Mouse (Mus musculus) heart, embryonic 12.5 days (tissue): ENCODE data around the gene Slc22a23. TPM values are rescaled to one million over a fixed set of nuclear protein-coding genes. Genes with fewer than 3 reads are reported as not detected.

Source experiments
- ATAC-seq: fragments of 200-750 bp; cut with Nextera tagmentation; 2 replicates; pipeline ENCODE4 v1.8.0; 2017; ENCODE audit warnings: moderate TSS enrichment, moderate library complexity; ENCODE audit not compliant: insufficient number of reproducible peaks, low FRiP score
- H3K27ac ChIP-seq: fragments of 300-500 bp; sonication (generic); 2 replicates; pipeline ENCODE4 v1.5.1; 2016; ENCODE audit warnings: mild to moderate bottlenecking, moderate library complexity; ENCODE audit not compliant: poor library complexity, severe bottlenecking
- H3K27me3 ChIP-seq: fragments of 300-500 bp; sonication (generic); replicated peaks from 2 replicates; pipeline ENCODE4 v1.6.1; 2016; ENCODE audit warnings: mild to moderate bottlenecking, moderate library complexity
- H3K36me3 ChIP-seq: fragments of 300-500 bp; sonication (generic); 2 replicates; pipeline ENCODE4 v1.6.1; 2016; ENCODE audit warnings: mild to moderate bottlenecking, moderate library complexity
- H3K4me1 ChIP-seq: fragments of 300-500 bp; sonication (generic); replicated peaks from 2 replicates; pipeline ENCODE4 v1.6.1; 2016; ENCODE audit warnings: mild to moderate bottlenecking
- H3K4me2 ChIP-seq: fragments of 300-500 bp; sonication (generic); 2 replicates; pipeline ENCODE4 v1.6.1; 2016; ENCODE audit warnings: mild to moderate bottlenecking, moderate library complexity
- H3K4me3 ChIP-seq: fragments of 300-500 bp; sonication (generic); 2 replicates; pipeline ENCODE4 v1.5.1; 2016; ENCODE audit warnings: mild to moderate bottlenecking
- H3K9ac ChIP-seq: fragments of 300-500 bp; sonication (generic); 2 replicates; pipeline ENCODE4 v1.6.1; 2016; ENCODE audit warnings: mild to moderate bottlenecking, moderate library complexity
- H3K9me3 ChIP-seq: fragments of 300-500 bp; sonication (generic); replicated peaks from 2 replicates; pipeline ENCODE4 v1.6.1; 2016; ENCODE audit warnings: mild to moderate bottlenecking, moderate library complexity
- WGBS: fragments of 180-500 bp; shearing (Covaris S2); methylation state at CpG from one replicate; pipeline ENCODE4 v1.1.7; 2016; 5-methylcytosine and 5-hydroxymethylcytosine counted together
- polyA plus RNA-seq: library from polyadenylated mRNA; unstranded; fragments of >200 nt; fragmentation: Nextera tagmentation; extraction: Ambion mirVana; gene quantifications from 2 replicates; pipeline ENCODE4 v1.2.1, GENCODE M21; 2016

The Slc22a23 gene
- polyA plus RNA-seq, 1 experiment from 2014 or later, result 10.0 TPM

GRCm38 (mm10) chr13:34365226-34365625 is 20.2 kb upstream of the Slc22a23 start:
- no peak for ATAC-seq
- no peak overlapping the region for H3K4me2 ChIP-seq
- H3K27me3 ChIP-seq, result no peaks in the 10 kb centered on the region
- H3K4me3 ChIP-seq, result no peak overlapping the region
- WGBS, result 87% methylated on average over 1 of the region's 1 CpGs
- H3K4me1 ChIP-seq, result no peaks in the 10 kb centered on the region
- no peaks in the 10 kb centered on the region for H3K36me3 ChIP-seq
- H3K9me3 ChIP-seq, result no peaks in the 10 kb centered on the region
- H3K9ac ChIP-seq, result no peak overlapping the region
- no peak overlapping the region for H3K27ac ChIP-seq

GRCm38 (mm10) chr13:34355656-34356055 is 10.7 kb upstream of the Slc22a23 start:
- no peak overlapping the region for H3K27ac ChIP-seq
- no peak overlapping the region for H3K9ac ChIP-seq
- H3K4me1 ChIP-seq, result no peaks in the 10 kb centered on the region
- H3K4me3 ChIP-seq, result no peak overlapping the region
- no peaks in the 10 kb centered on the region for H3K9me3 ChIP-seq
- ATAC-seq, result no peak
- H3K36me3 ChIP-seq, result no peaks in the 10 kb centered on the region
- WGBS, result 79% methylated on average over 5 of the region's 5 CpGs
- no peak overlapping the region for H3K4me2 ChIP-seq
- no peaks in the 10 kb centered on the region for H3K27me3 ChIP-seq

GRCm38 (mm10) chr13:34354830-34355624 is 10.0 kb upstream of the Slc22a23 start:
- Histone ChIP-seq H3K9me3 (no peaks in the 10 kb centered on the region), H3K36me3 (no peaks in the 10 kb centered on the region), H3K27me3 (no peaks in the 10 kb centered on the region), H3K4me3 (no peak overlapping the region), H3K9ac (no peak overlapping the region), H3K4me2 (no peak overlapping the region), H3K4me1 (no peaks in the 10 kb centered on the region), H3K27ac (no peak overlapping the region)
- no peak for ATAC-seq
- 83% methylated on average over 10 of the region's 10 CpGs for WGBS

DNA sequence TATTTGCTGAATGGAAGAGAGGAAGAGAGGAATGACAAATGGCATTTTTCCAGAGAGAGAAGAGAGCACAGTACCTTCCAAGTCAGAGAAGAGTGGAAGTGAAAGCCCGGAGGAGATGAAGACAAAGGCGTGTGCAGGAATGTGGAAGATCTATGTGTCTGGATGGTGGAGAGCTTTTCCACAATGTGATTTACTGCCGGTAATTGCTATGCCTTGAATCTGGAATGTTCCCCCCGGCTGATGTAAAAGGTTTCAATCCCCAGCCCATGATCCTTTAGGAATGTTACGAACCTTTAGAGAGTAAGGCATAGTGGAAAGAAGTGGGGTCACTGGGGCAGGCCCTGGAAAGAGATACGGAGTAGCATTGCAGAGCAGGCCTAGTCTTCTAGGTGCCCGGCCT is 8.3 kb upstream of the Slc22a23 start:
- Histone ChIP-seq H3K4me2 (no peak overlapping the region), H3K27me3 (no peaks in the 10 kb centered on the region), H3K27ac (no peak overlapping the region), H3K4me1 (peaks cover 3% of the 10 kb centered on the region; the same call in 1 of the 2 replicates), H3K9ac (no peak overlapping the region), H3K9me3 (no peaks in the 10 kb centered on the region), H3K4me3 (no peak overlapping the region), H3K36me3 (no peaks in the 10 kb centered on the region)
- 81% methylated on average over 7 of the region's 7 CpGs for WGBS
- ATAC-seq, result no peak

- Histone ChIP-seq H3K4me3 (no peak overlapping the region), H3K4me2 (no peak overlapping the region), H3K4me1 (peaks cover 18% of the 10 kb centered on the region), H3K27me3 (no peaks in the 10 kb centered on the region), H3K9ac (no peak overlapping the region), H3K36me3 (no peaks in the 10 kb centered on the region), H3K9me3 (no peaks in the 10 kb centered on the region), H3K27ac (no peak overlapping the region)
- ATAC-seq, result no peak
These were observed 6.5 kb upstream of the Slc22a23 start for GRCm38 (mm10) chr13:34351437-34351836.

GRCm38 (mm10) chr13:34347960-34348889 is 3.2 kb upstream of the Slc22a23 start:
- H3K4me3 ChIP-seq, result no peak overlapping the region
- H3K27me3 ChIP-seq, result no peaks in the 10 kb centered on the region
- H3K9me3 ChIP-seq, result no peaks in the 10 kb centered on the region
- no peak overlapping the region for H3K9ac ChIP-seq
- ATAC-seq, result peak; percentile 52
- WGBS, result 21% methylated on average over 7 of the region's 7 CpGs
- H3K4me2 ChIP-seq, result no peak overlapping the region
- H3K36me3 ChIP-seq, result no peaks in the 10 kb centered on the region
- no peak overlapping the region for H3K27ac ChIP-seq
- peaks cover 27% of the 10 kb centered on the region for H3K4me1 ChIP-seq

DNA sequence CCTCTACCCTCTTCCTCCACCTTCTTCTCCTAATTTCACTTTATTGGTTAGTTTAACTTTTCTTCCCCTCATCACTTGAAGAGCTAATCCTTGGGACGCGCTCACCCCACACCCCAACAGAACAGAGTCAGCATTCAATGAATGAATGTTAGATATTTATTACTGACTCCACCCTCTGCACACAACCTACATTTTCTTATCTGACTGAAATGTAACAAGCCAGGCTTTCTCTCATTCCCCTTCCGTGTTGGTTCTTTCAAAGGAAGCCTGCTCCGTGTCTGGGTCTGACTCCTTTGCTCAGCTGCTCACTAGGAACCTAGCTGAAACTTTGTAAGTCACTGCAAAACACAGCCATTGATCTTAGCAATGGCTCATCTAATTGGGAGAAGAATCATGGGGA is 1.8 kb upstream of the Slc22a23 start:
- H3K9ac ChIP-seq, result no peak overlapping the region
- peak overlapping the region; percentile 29 for H3K4me2 ChIP-seq
- H3K27ac ChIP-seq, result no peak overlapping the region
- H3K27me3 ChIP-seq, result no peaks in the 10 kb centered on the region
- H3K4me3 ChIP-seq, result no peak overlapping the region
- ATAC-seq, result no peak
- H3K36me3 ChIP-seq, result no peaks in the 10 kb centered on the region
- no peaks in the 10 kb centered on the region for H3K9me3 ChIP-seq
- 28% methylated on average over 4 of the region's 4 CpGs for WGBS
- peaks cover 32% of the 10 kb centered on the region for H3K4me1 ChIP-seq

- H3K27me3 ChIP-seq, result no peaks in the 10 kb centered on the region
- peak overlapping the region; percentile 84 for H3K4me3 ChIP-seq
- no peak overlapping the region for H3K9ac ChIP-seq
- H3K4me2 ChIP-seq, result peak overlapping the region; percentile 94
- ATAC-seq, result no peak
- WGBS, result 24% methylated on average over 7 of the region's 7 CpGs
- no peaks in the 10 kb centered on the region for H3K9me3 ChIP-seq
- peaks cover 32% of the 10 kb centered on the region for H3K4me1 ChIP-seq
- H3K27ac ChIP-seq, result no peak overlapping the region
- no peaks in the 10 kb centered on the region for H3K36me3 ChIP-seq
These were observed 1.3 kb upstream of the Slc22a23 start for GRCm38 (mm10) chr13:34346238-34346637.

DNA sequence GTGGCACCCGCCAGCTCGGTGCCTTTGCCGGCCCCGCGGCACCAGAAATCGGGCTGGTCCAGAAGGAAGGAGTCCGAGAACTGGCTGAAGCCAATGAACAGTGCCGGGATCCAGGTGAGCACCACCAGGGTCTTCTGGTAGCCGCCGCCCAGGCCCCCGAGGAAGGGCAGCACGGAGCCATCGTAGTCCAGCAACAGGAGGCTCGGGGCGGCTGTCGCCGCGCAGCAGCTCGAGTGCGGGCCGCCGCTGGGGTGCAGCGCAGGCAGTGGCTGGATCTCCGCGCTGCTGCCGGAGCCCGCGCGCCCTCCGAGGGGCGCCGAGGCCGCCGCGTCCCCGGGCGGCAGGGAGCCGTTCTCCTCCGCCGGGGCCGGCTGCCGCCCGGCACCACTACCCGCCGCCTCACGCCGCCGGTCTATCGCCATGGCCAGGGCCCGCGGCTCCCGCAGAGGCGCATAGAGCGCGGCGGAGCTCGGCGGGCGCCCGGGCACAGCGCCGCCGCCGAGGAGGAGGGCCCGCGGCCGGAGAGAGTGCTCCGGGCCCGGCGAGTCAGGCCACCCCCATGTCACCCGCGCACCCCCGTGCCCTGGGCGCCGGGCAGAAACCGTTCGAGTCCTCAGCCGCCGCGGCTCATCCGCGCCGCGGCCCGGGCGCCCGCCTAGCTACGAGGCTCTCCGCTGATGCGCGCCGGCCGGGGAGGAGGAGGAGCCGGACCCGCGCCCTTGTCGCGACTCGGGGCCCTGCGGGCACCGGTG is 430 bp downstream of the Slc22a23 start:
- under 1% methylated on average over 97 of the region's 101 CpGs for whole genome bisulfite sequencing
- H3K4me1 ChIP-seq, result peaks cover 35% of the 10 kb centered on the region
- H3K36me3 ChIP-seq, result no peaks in the 10 kb centered on the region
- peak overlapping the region; percentile 94 for H3K4me2 ChIP-seq
- H3K27me3 ChIP-seq, result no peaks in the 10 kb centered on the region
- H3K9ac ChIP-seq, result peak overlapping the region; percentile 94
- ATAC-seq, result peak; percentile 46
- H3K9me3 ChIP-seq, result no peaks in the 10 kb centered on the region
- peak overlapping the region; percentile 70 for H3K27ac ChIP-seq
- peak overlapping the region; percentile 84 for H3K4me3 ChIP-seq

DNA sequence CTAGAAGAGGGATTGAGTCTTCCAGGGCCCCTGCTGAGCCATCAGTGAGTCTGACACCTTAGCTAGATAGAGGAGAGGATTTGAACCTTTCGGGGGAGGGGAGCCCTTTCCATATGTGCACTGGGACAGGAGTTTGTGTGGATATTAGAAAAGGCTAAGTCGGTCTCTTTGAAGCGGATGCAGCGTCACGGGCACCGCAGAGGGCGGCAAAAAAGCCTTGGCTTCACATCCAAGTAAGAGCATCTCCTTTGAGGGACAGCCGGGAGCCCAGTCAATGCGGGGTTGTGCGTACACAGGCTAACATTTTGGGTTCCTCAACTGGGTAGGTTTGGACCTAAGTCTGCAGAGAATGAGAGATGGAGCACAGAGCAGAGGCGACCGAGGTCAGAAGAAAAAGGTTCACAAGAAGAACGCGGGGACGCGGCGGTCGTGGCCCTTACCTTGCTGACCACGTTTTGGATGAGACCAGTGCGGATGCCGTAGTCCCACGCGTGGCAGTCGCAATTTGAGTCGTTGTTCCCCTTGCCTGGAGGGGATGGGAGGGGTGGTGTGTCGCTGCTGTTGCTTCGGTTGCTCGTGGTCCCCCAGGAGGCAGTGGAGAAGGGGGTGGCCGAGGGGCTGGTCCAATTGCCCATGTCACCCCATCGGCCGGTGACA is 1.1 kb downstream of the Slc22a23 start:
- Histone ChIP-seq H3K4me1 (peaks cover 35% of the 10 kb centered on the region), H3K9ac (peak overlapping the region; percentile 94), H3K27me3 (no peaks in the 10 kb centered on the region), H3K4me2 (peak overlapping the region; percentile 94), H3K36me3 (no peaks in the 10 kb centered on the region), H3K27ac (peak overlapping the region; percentile 70; the same call in 1 of the 2 replicates), H3K4me3 (peak overlapping the region; percentile 84), H3K9me3 (no peaks in the 10 kb centered on the region)
- peak; percentile 37 for ATAC-seq
- under 1% methylated on average over 31 of the region's 31 CpGs for WGBS
